Mouse (Mus musculus) liver, embryonic 14 days (tissue): Measurements from ENCODE around the gene Slc23a2. TPM values are rescaled to one million over a fixed set of nuclear protein-coding genes. Genes with fewer than 3 reads are reported as not detected.

ENCODE experiments used
- polyA plus RNA-seq: library from polyadenylated mRNA; depleted of rRNA; stranded (reverse); fragments of >200 nt; gene quantifications from 2 replicates; pipeline ENCODE4 v1.2.3, GENCODE M21; 2012; rRNA removed

Gene Slc23a2
- polyA plus RNA-seq = 1.5 and 1.7 TPM in 2 replicates

GRCm38 (mm10) chr2:132144971-132145691 is at the start of gene Slc23a2:
Gene Slc23a2, minus strand, starts transcription at chr2:132145108.

GRCm38 (mm10) chr2:132029646-132030417 is 115.1 kb downstream of the Slc23a2 start, which contains the start of gene Rassf2:
Gene Rassf2, minus strand, starts transcription at chr2:132030258.

Other genes with a start within 250 kb of the Slc23a2 start
- gene Prnp, start 235.2 kb downstream of the Slc23a2 start, polyA plus RNA-seq = 12.0 and 15.3 TPM in 2 replicates
- gene Prn, start 235.2 kb downstream of the Slc23a2 start, polyA plus RNA-seq = not detected in 2 replicates
- 0.10 and 0.27 TPM in 2 replicates for gene Prnd, start 194.2 kb downstream of the Slc23a2 start, polyA plus RNA-seq
- gene Rassf2, start 114.8 kb downstream of the Slc23a2 start, polyA plus RNA-seq = 1.2 and 1.4 TPM in 2 replicates
- 11.0 and 12.4 TPM in 2 replicates for gene Tmem230, start 102.7 kb upstream of the Slc23a2 start, polyA plus RNA-seq
- gene Pcna, start 108.2 kb upstream of the Slc23a2 start, polyA plus RNA-seq = 397 and 428 TPM in 2 replicates
- gene Cds2, start 118.0 kb upstream of the Slc23a2 start, polyA plus RNA-seq = 4.4 and 4.6 TPM in 2 replicates
- 0.06 TPM in 2 replicates for gene Prokr2, start 240.3 kb upstream of the Slc23a2 start, polyA plus RNA-seq